Mouse (Mus musculus): ENCODE measurements around the gene Insig2.

- TF ChIP-seq CTCF (conservative IDR thresholded peaks at IDR 0.05; ENCODE audit: insufficient read depth, insufficient read length, low read depth, low read length) (no peak), POLR2A (IDR thresholded peaks at IDR 0.05; ENCODE audit: low read depth, low read length) (no peak)
Measured at GRCm38 (mm10) chr1:121377901-121378300, 45.5 kb upstream of the Insig2 start.

Measured in kidney, adult 2 months (tissue).